Mouse (Mus musculus) CH12.LX (cell line): ENCODE results near the gene Ndufv1.
"Not testable (repeated sequence)": the region's sequence is repeated elsewhere in the genome, so short reads cannot be mapped to it uniquely, and the experiment has no call there.

Experiments used
- CTCF ChIP-seq, 2 experiments: IDR thresholded peaks in 1 of 2; conservative IDR thresholded peaks in 1 of 2; 2 replicates each; pipeline ENCODE4 v1.5.1; 2011 to 2012; ENCODE audit warnings: low read depth in 2 of 2, low read length in 2 of 2, improper control_type of control experiment in 1 of 2, inconsistent platforms in 1 of 2, mild to moderate bottlenecking in 1 of 2, moderate library complexity in 1 of 2
- NELFE ChIP-seq: IDR thresholded peaks from 2 replicates; pipeline ENCODE4 v1.6.1; 2011; ENCODE audit warnings: low read depth, low read length, improper control_type of control experiment
- POLR2A ChIP-seq: IDR thresholded peaks from 2 replicates; pipeline ENCODE4 v1.6.1; 2011; ENCODE audit warnings: low read depth, mild to moderate bottlenecking, improper control_type of control experiment, low read length
- USF2 ChIP-seq: conservative IDR thresholded peaks from 2 replicates; pipeline ENCODE4 v1.6.1; 2011; ENCODE audit warnings: low read depth, low read length, improper control_type of control experiment

- not testable (repeated sequence) for TF ChIP-seq CTCF (conservative IDR thresholded peaks at IDR 0.05 in 1 of 2, IDR thresholded peaks at IDR 0.05 in 1 of 2; ENCODE audit: low read depth in 2 of 2, low read length in 2 of 2); USF2; NELFE; POLR2A
Observed at GRCm38 (mm10) chr19:4040941-4041340, 28.3 kb upstream of the Ndufv1 start.
